Mouse (Mus musculus): ENCODE data around the gene Mtfr1l. TPM values are rescaled to one million over a fixed set of nuclear protein-coding genes. Genes with fewer than 3 reads are reported as not detected.
"Not testable (repeated sequence)": the region's sequence is repeated elsewhere in the genome, so short reads cannot be mapped to it uniquely, and the experiment has no call there.

Gene Mtfr1l
- total RNA-seq, 2 experiments from 2014 or later: 123 to 132 TPM

GRCm38 (mm10) chr4:134518541-134518940 is 16.6 kb downstream of the Mtfr1l start:
- no peak for DNase-seq (ENCODE audit: low spot score in 2 of 2)

GRCm38 (mm10) chr4:134517719-134518118 is 17.5 kb downstream of the Mtfr1l start:
- DNase-seq (ENCODE audit: low spot score in 2 of 2): no peak

- peak in 1 of 2 experiments; percentile 46 for DNase-seq (ENCODE audit: low spot score in 2 of 2)
Measured at GRCm38 (mm10) chr4:134516981-134517380, 18.2 kb downstream of the Mtfr1l start.

GRCm38 (mm10) chr4:134515614-134516013 is 19.6 kb downstream of the Mtfr1l start:
- no peak for DNase-seq (ENCODE audit: low spot score in 2 of 2)

GRCm38 (mm10) chr4:134514309-134514930 is 20.8 kb downstream of the Mtfr1l start:
- no peak for DNase-seq (ENCODE audit: low spot score in 2 of 2)

GRCm38 (mm10) chr4:134512798-134513197 is 22.4 kb downstream of the Mtfr1l start:
- DNase-seq (ENCODE audit: low spot score in 2 of 2): peak; percentile 70

GRCm38 (mm10) chr4:134511730-134512129 is 23.5 kb downstream of the Mtfr1l start:
- no peak for DNase-seq (ENCODE audit: low spot score in 2 of 2)

- DNase-seq (ENCODE audit: low spot score in 2 of 2): peak; percentile 87 to 91
Measured at GRCm38 (mm10) chr4:134510845-134511411, 24.3 kb downstream of the Mtfr1l start, which contains the start of gene Aunip. TSS of gene Aunip (plus strand) at chr4:134510999.

GRCm38 (mm10) chr4:134510396-134510795 is 24.8 kb downstream of the Mtfr1l start:
- DNase-seq (ENCODE audit: low spot score in 2 of 2): no peak

- no peak for DNase-seq (ENCODE audit: low spot score in 2 of 2)
Measured at GRCm38 (mm10) chr4:134506713-134507112, 28.5 kb downstream of the Mtfr1l start.

GRCm38 (mm10) chr4:134505966-134506594 is 29.1 kb downstream of the Mtfr1l start:
- DNase-seq (ENCODE audit: low spot score in 2 of 2): no peak

- DNase-seq (ENCODE audit: low spot score in 2 of 2): no peak
Measured at GRCm38 (mm10) chr4:134505303-134505789, 29.8 kb downstream of the Mtfr1l start.

- DNase-seq (ENCODE audit: low spot score in 2 of 2): no peak
Measured at GRCm38 (mm10) chr4:134503686-134504357, 31.4 kb downstream of the Mtfr1l start.

GRCm38 (mm10) chr4:134501095-134501494 is 34.1 kb downstream of the Mtfr1l start:
- DNase-seq (ENCODE audit: low spot score in 2 of 2): no peak

- not testable (repeated sequence) for DNase-seq (ENCODE audit: low spot score in 2 of 2)
Measured at GRCm38 (mm10) chr4:134498983-134499382, 36.2 kb downstream of the Mtfr1l start.

GRCm38 (mm10) chr4:134497986-134498731 is 37.0 kb downstream of the Mtfr1l start:
- DNase-seq (ENCODE audit: low spot score in 2 of 2): no peak

GRCm38 (mm10) chr4:134497223-134497622 is 38.0 kb downstream of the Mtfr1l start:
- DNase-seq (ENCODE audit: low spot score in 2 of 2): no peak

GRCm38 (mm10) chr4:134496595-134497210 is 38.5 kb downstream of the Mtfr1l start, which contains the start of gene Paqr7:
TSS of gene Paqr7 (plus strand) at chr4:134496697.
- DNase-seq (ENCODE audit: low spot score in 2 of 2): peak; percentile 81 to 82

GRCm38 (mm10) chr4:134495546-134495923 is 39.7 kb downstream of the Mtfr1l start:
- no peak for DNase-seq (ENCODE audit: low spot score in 2 of 2)

GRCm38 (mm10) chr4:134494780-134495545 is 40.2 kb downstream of the Mtfr1l start:
- no peak for DNase-seq (ENCODE audit: low spot score in 2 of 2)

All from adrenal gland, adult 18-20 months (tissue).